Mouse (Mus musculus): ENCODE results near the gene Gabrr2. TPM values are rescaled to one million over a fixed set of nuclear protein-coding genes. Genes with fewer than 3 reads are reported as not detected.

The Gabrr2 gene
- polyA plus RNA-seq (2015; fragmentation: Nextera tagmentation; extraction: Ambion mirVana) = 0.32 and 0.33 TPM in 2 replicates

- H3K9ac ChIP-seq = no peak within 1 kb of the TSS
- H3K9me3 ChIP-seq = no peaks in the 10 kb centered on the region
- no peak within 1 kb of the TSS for H3K4me2 ChIP-seq
- 89% methylated on average over 4 of the region's 4 CpGs for WGBS
- H3K27me3 ChIP-seq = no peaks in the 10 kb centered on the region
- no peak within 1 kb of the TSS for H3K4me3 ChIP-seq
- no peak within 1 kb of the TSS for H3K27ac ChIP-seq
- no peaks in the 10 kb centered on the region for H3K36me3 ChIP-seq
- no peak for ATAC-seq (ENCODE audit: insufficient number of reproducible peaks, insufficient read depth, low FRiP score, low TSS enrichment, low read depth)
- H3K4me1 ChIP-seq = peaks cover 6% of the 10 kb centered on the region; the same call in 1 of the 2 replicates
Measured at GRCm38 (mm10) chr4:33062981-33063380, at the start of gene Gabrr2. Gabrr2 (plus strand) TSS chr4:33062999.

- WGBS = 52% methylated on average over 9 of the region's 9 CpGs
- Histone ChIP-seq H3K9ac (no peak overlapping the region), H3K27ac (no peak overlapping the region), H3K36me3 (no peaks in the 10 kb centered on the region), H3K27me3 (no peaks in the 10 kb centered on the region), H3K4me3 (no peak overlapping the region), H3K9me3 (no peaks in the 10 kb centered on the region; the same call in 1 of the 2 replicates), H3K4me2 (no peak overlapping the region), H3K4me1 (no peaks in the 10 kb centered on the region)
- no peak for ATAC-seq (ENCODE audit: insufficient number of reproducible peaks, insufficient read depth, low FRiP score, low TSS enrichment, low read depth)
Measured at GRCm38 (mm10) chr4:33018361-33018999, 44.3 kb upstream of the Gabrr2 start.

- no peak for ATAC-seq (ENCODE audit: insufficient number of reproducible peaks, insufficient read depth, low FRiP score, low TSS enrichment, low read depth)
- Histone ChIP-seq H3K4me1 (no peaks in the 10 kb centered on the region), H3K9ac (no peak overlapping the region), H3K27me3 (no peaks in the 10 kb centered on the region), H3K36me3 (peaks cover 11% of the 10 kb centered on the region), H3K4me3 (no peak overlapping the region), H3K27ac (no peak overlapping the region), H3K4me2 (no peak overlapping the region), H3K9me3 (no peaks in the 10 kb centered on the region)
- 78% methylated on average over 8 of the region's 8 CpGs for WGBS
Measured at GRCm38 (mm10) chr4:33024420-33024819, 38.4 kb upstream of the Gabrr2 start.

- no peak overlapping the region for H3K27ac ChIP-seq
- H3K9me3 ChIP-seq = no peaks in the 10 kb centered on the region
- H3K4me2 ChIP-seq = no peak overlapping the region
- H3K9ac ChIP-seq = no peak overlapping the region
- no peak for ATAC-seq (ENCODE audit: insufficient number of reproducible peaks, insufficient read depth, low FRiP score, low TSS enrichment, low read depth)
- peaks cover 11% of the 10 kb centered on the region for H3K36me3 ChIP-seq
- 77% methylated on average over 7 of the region's 7 CpGs for WGBS
- peaks cover 16% of the 10 kb centered on the region for H3K4me1 ChIP-seq
- no peak overlapping the region for H3K4me3 ChIP-seq
- H3K27me3 ChIP-seq = no peaks in the 10 kb centered on the region
Measured at GRCm38 (mm10) chr4:33029104-33029503, 33.7 kb upstream of the Gabrr2 start.

- Histone ChIP-seq H3K4me3 (peak overlapping the region; percentile 69), H3K9me3 (peaks cover 3% of the 10 kb centered on the region), H3K36me3 (peaks cover 16% of the 10 kb centered on the region), H3K4me2 (peak overlapping the region; percentile 69), H3K27ac (peak overlapping the region; percentile 92), H3K27me3 (no peaks in the 10 kb centered on the region), H3K9ac (peak overlapping the region; percentile 97), H3K4me1 (peaks cover 16% of the 10 kb centered on the region)
- ATAC-seq (ENCODE audit: insufficient number of reproducible peaks, insufficient read depth, low FRiP score, low TSS enrichment, low read depth) = peak; percentile 52
- WGBS = 2% methylated on average over 55 of the region's 55 CpGs
Measured at GRCm38 (mm10) chr4:33030264-33031194, 32.3 kb upstream of the Gabrr2 start.

GRCm38 (mm10) chr4:33031195-33031960 is 31.4 kb upstream of the Gabrr2 start, which contains the start of gene Ube2j1:
Ube2j1 (plus strand) TSS chr4:33031416.
- Histone ChIP-seq H3K36me3 (peaks cover 22% of the 10 kb centered on the region), H3K4me3 (peak within 1 kb of the TSS; percentile 69), H3K9ac (peak within 1 kb of the TSS; percentile 97), H3K27ac (peak within 1 kb of the TSS; percentile 92), H3K9me3 (peaks cover 4% of the 10 kb centered on the region), H3K4me1 (peaks cover 16% of the 10 kb centered on the region), H3K27me3 (no peaks in the 10 kb centered on the region), H3K4me2 (peak within 1 kb of the TSS; percentile 69)
- ATAC-seq (ENCODE audit: insufficient number of reproducible peaks, insufficient read depth, low FRiP score, low TSS enrichment, low read depth) = peak; percentile 96
- under 1% methylated on average over 92 of the region's 123 CpGs for WGBS

- Histone ChIP-seq H3K36me3 (peaks cover 25% of the 10 kb centered on the region), H3K27ac (peak overlapping the region; percentile 92; the same call in 1 of the 2 replicates), H3K27me3 (no peaks in the 10 kb centered on the region), H3K9ac (peak overlapping the region; percentile 97), H3K9me3 (peaks cover 4% of the 10 kb centered on the region), H3K4me2 (peak overlapping the region; percentile 69), H3K4me1 (peaks cover 16% of the 10 kb centered on the region), H3K4me3 (peak overlapping the region; percentile 69)
- ATAC-seq (ENCODE audit: insufficient number of reproducible peaks, insufficient read depth, low FRiP score, low TSS enrichment, low read depth) = no peak
- WGBS = 3% methylated on average over 4 of the region's 4 CpGs
Measured at GRCm38 (mm10) chr4:33032045-33032444, 30.8 kb upstream of the Gabrr2 start.

GRCm38 (mm10) chr4:33033515-33033914 is 29.3 kb upstream of the Gabrr2 start:
- WGBS = 76% methylated on average over 6 of the region's 6 CpGs
- H3K4me1 ChIP-seq = peaks cover 16% of the 10 kb centered on the region
- no peak overlapping the region for H3K9ac ChIP-seq
- no peak overlapping the region for H3K27ac ChIP-seq
- no peak for ATAC-seq (ENCODE audit: insufficient number of reproducible peaks, insufficient read depth, low FRiP score, low TSS enrichment, low read depth)
- H3K9me3 ChIP-seq = peaks cover 4% of the 10 kb centered on the region
- 0 out of 2 replicates have a peak overlapping the region, but pooled peaks have one; percentile 69 for H3K4me2 ChIP-seq
- H3K27me3 ChIP-seq = no peaks in the 10 kb centered on the region
- H3K4me3 ChIP-seq = no peak overlapping the region
- H3K36me3 ChIP-seq = peaks cover 24% of the 10 kb centered on the region

GRCm38 (mm10) chr4:33039826-33040225 is 23.0 kb upstream of the Gabrr2 start:
- Histone ChIP-seq H3K4me2 (no peak overlapping the region), H3K9ac (no peak overlapping the region), H3K27me3 (no peaks in the 10 kb centered on the region), H3K4me1 (no peaks in the 10 kb centered on the region), H3K27ac (no peak overlapping the region), H3K4me3 (no peak overlapping the region), H3K9me3 (peaks cover 4% of the 10 kb centered on the region), H3K36me3 (peaks cover 75% of the 10 kb centered on the region)
- no peak for ATAC-seq (ENCODE audit: insufficient number of reproducible peaks, insufficient read depth, low FRiP score, low TSS enrichment, low read depth)
- WGBS = 90% methylated on average over 4 of the region's 4 CpGs

- peaks cover 70% of the 10 kb centered on the region for H3K36me3 ChIP-seq
- no peak overlapping the region for H3K4me2 ChIP-seq
- no peaks in the 10 kb centered on the region for H3K27me3 ChIP-seq
- no peak overlapping the region for H3K4me3 ChIP-seq
- ATAC-seq (ENCODE audit: insufficient number of reproducible peaks, insufficient read depth, low FRiP score, low TSS enrichment, low read depth) = no peak
- H3K9ac ChIP-seq = no peak overlapping the region
- H3K4me1 ChIP-seq = no peaks in the 10 kb centered on the region
- WGBS = 93% methylated on average over 11 of the region's 11 CpGs
- no peaks in the 10 kb centered on the region for H3K9me3 ChIP-seq
- H3K27ac ChIP-seq = no peak overlapping the region
Measured at GRCm38 (mm10) chr4:33049601-33050000, 13.2 kb upstream of the Gabrr2 start.

GRCm38 (mm10) chr4:33052055-33052454 is 10.7 kb upstream of the Gabrr2 start:
- H3K4me1 ChIP-seq = no peaks in the 10 kb centered on the region
- no peak overlapping the region for H3K4me2 ChIP-seq
- no peak overlapping the region for H3K9ac ChIP-seq
- no peaks in the 10 kb centered on the region for H3K9me3 ChIP-seq
- no peak for ATAC-seq (ENCODE audit: insufficient number of reproducible peaks, insufficient read depth, low FRiP score, low TSS enrichment, low read depth)
- no peak overlapping the region for H3K4me3 ChIP-seq
- no peak overlapping the region for H3K27ac ChIP-seq
- peaks cover 47% of the 10 kb centered on the region for H3K36me3 ChIP-seq
- no peaks in the 10 kb centered on the region for H3K27me3 ChIP-seq
- 93% methylated on average over 3 of the region's 3 CpGs for WGBS

Measured in embryonic facial prominence, embryonic 13.5 days (tissue).